Mouse (Mus musculus): ENCODE results near the gene 1110017D15Rik.

- TF ChIP-seq POLR2A (IDR thresholded peaks at IDR 0.05; ENCODE audit: insufficient read depth, low read depth, low read length) (no peak), CTCF (IDR thresholded peaks at IDR 0.05) (no peak), EP300 (IDR thresholded peaks at IDR 0.05; ENCODE audit: insufficient read depth, low read depth, low read length) (no peak)
These were observed 39.3 kb upstream of the 1110017D15Rik start for GRCm38 (mm10) chr4:41556311-41556953.
